Mouse (Mus musculus): ENCODE data around the gene Myh14. TPM values are rescaled to one million over a fixed set of nuclear protein-coding genes. Genes with fewer than 3 reads are reported as not detected.

Myh14 gene
- polyA plus RNA-seq, 1 experiment from 2014 or later = 1.8 TPM

DNA sequence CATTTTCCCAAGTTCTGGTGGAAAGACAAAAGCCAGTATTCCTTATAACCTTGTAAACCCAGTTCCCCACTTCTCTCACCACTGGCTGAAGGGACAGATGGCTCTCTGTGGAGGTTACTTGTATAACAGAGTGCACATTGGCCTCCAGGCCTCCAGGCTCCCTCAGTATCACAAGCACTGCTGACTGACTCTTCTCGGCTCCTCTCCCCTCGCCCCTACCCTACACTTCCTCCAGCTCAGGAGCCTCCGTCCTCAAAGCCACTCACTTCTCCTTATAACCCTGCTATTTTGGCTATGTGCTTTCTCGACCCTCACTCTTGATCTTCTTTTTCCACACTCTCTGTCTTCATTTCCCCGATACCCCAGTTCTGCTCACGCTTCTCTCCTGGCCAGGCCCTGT is 105.2 kb downstream of the Myh14 start:
- Histone ChIP-seq H3K27ac (no peak overlapping the region), H3K4me1 (no peaks in the 10 kb centered on the region), H3K27me3 (no peaks in the 10 kb centered on the region; the same call in 1 of the 2 replicates), H3K4me3 (no peak overlapping the region), H3K4me2 (replicated peaks) (no peak overlapping the region), H3K36me3 (no peaks in the 10 kb centered on the region), H3K9ac (no peak overlapping the region), H3K9me3 (no peaks in the 10 kb centered on the region)
- 71% methylated on average over 6 of the region's 6 CpGs for WGBS
- ATAC-seq (ENCODE audit: low FRiP score, low read depth) = no peak

DNA sequence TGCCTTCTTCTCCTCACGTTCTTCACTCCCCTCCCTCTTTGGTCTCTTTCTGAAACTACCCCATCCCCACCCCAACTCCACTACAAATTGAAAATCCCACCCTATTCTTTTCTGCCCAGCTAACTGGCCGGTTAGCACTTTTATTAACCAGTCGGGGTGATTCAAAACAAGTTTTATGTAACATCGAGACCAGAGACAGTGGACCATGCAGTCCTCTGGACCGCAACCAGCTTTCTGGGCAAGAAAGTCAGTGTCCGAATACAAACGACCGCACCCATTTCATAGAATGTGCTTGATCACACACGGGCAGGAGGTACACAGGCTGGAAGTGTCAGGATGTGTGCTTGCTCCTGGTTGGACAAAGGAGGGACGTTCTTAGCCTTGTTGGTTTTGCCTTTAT is 106.2 kb downstream of the Myh14 start:
- no peaks in the 10 kb centered on the region for H3K4me1 ChIP-seq
- H3K36me3 ChIP-seq = no peaks in the 10 kb centered on the region
- 85% methylated on average over 10 of the region's 10 CpGs for WGBS
- no peak for ATAC-seq (ENCODE audit: low FRiP score, low read depth)
- no peak overlapping the region for H3K4me3 ChIP-seq
- H3K9ac ChIP-seq = no peak overlapping the region
- no peak overlapping the region for H3K4me2 ChIP-seq (replicated peaks)
- no peaks in the 10 kb centered on the region; the same call in 1 of the 2 replicates for H3K27me3 ChIP-seq
- no peak overlapping the region for H3K27ac ChIP-seq
- no peaks in the 10 kb centered on the region for H3K9me3 ChIP-seq

DNA sequence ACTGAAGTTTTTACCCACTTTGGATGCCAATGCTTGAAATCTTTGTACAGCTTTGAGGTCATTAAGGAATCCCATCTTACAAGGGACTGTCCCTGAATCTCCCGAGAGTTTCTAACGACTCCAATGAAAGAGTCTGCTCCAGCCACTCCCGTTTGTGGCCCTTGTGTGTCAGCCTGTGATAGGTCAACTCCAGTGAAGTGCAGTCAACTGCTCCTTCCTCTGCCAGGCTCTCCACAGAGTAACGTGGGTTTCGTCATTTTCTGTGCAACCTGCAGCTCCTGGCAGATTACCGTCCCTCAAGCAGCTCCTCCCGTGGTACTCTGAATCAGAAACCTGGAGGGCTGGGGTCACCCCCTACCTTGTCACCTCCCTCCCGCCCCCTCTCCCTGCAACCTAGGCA is 107.4 kb downstream of the Myh14 start:
- no peak for ATAC-seq (ENCODE audit: low FRiP score, low read depth)
- 47% methylated on average over 8 of the region's 8 CpGs for WGBS
- H3K27me3 ChIP-seq = no peaks in the 10 kb centered on the region; the same call in 1 of the 2 replicates
- H3K4me1 ChIP-seq = no peaks in the 10 kb centered on the region
- H3K9me3 ChIP-seq = no peaks in the 10 kb centered on the region
- H3K9ac ChIP-seq = no peak overlapping the region
- H3K36me3 ChIP-seq = no peaks in the 10 kb centered on the region
- H3K4me3 ChIP-seq = no peak overlapping the region
- no peak overlapping the region for H3K27ac ChIP-seq
- no peak overlapping the region for H3K4me2 ChIP-seq (replicated peaks)

DNA sequence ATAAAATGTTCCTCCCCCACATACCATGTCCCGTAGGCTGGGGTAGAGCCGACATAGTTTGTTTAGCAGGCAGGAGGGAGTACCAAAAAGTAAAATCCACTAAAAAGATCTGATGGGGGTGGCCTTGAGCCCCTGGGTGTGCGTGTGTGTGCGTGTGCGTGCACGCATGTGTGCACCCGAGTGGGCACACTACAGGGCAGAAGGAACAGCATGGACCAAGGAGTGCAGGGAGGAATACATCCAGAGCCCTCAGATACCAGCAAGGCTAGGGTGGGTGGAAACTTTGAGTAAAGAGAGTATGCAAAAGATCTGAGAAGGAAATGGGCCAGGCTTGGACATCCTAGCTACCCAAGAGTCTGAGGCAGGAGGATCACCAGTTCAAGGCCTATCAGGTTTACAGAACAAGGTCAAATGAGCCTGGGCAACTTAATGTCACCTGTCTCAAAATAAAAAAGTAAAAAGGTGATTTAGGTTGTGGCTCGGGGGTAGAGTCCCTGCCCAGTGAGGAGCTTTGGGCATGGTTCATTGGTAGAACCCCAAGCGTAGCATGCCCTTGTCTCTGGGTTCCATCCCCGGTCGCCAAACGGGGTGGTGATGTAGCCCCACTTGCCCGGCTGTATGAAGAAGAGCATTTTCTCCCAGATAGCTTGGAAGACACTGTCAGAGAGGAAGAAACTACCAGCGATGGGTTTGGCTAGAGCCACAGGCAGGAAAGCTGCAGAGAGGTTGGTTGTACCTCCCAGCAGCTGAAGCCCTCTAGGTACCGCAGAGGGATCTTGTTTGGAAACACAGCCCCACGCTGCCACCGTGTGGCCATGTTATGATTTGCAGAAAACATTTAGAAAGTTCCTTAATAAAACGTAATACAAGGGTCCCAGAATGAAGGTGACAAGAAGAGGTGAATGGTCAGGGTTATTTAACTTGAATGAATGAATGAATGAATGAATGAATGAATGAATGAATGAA is 109.9 kb downstream of the Myh14 start:
- WGBS = 54% methylated on average over 18 of the region's 18 CpGs
- no peak overlapping the region for H3K27ac ChIP-seq
- no peak overlapping the region for H3K4me3 ChIP-seq
- ATAC-seq (ENCODE audit: low FRiP score, low read depth) = peak; percentile 48
- H3K36me3 ChIP-seq = no peaks in the 10 kb centered on the region
- H3K4me2 ChIP-seq (replicated peaks) = no peak overlapping the region
- H3K9me3 ChIP-seq = no peaks in the 10 kb centered on the region
- H3K27me3 ChIP-seq = no peaks in the 10 kb centered on the region; the same call in 1 of the 2 replicates
- H3K9ac ChIP-seq = peak overlapping the region; percentile 6; the same call in 1 of the 2 replicates
- H3K4me1 ChIP-seq = no peaks in the 10 kb centered on the region

DNA sequence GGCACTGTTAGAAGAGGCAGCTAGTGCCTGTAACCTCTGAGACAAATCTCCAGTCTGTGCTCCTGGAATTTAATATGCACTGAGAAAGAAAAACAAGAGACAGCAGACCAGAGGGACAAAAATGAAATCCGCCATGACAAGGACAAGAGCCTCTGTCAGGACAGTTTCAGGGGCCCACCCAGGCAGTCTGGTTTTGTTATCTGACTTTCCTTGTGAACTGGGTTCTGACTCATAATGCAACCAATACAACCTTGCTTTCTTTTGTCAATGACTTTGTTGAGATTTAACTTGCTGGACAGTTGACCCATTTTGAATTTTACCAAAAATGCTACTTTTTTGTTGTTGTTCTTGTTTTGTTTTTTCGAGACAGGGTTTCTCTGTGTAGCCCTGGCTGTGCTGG is 113.0 kb downstream of the Myh14 start:
- H3K27me3 ChIP-seq = no peaks in the 10 kb centered on the region; the same call in 1 of the 2 replicates
- no peaks in the 10 kb centered on the region for H3K36me3 ChIP-seq
- H3K27ac ChIP-seq = no peak overlapping the region
- H3K9me3 ChIP-seq = no peaks in the 10 kb centered on the region
- H3K4me2 ChIP-seq (replicated peaks) = no peak overlapping the region
- H3K9ac ChIP-seq = no peak overlapping the region
- H3K4me3 ChIP-seq = no peak overlapping the region
- peaks cover 9% of the 10 kb centered on the region for H3K4me1 ChIP-seq
- no peak for ATAC-seq (ENCODE audit: low FRiP score, low read depth)
- WGBS = 68% methylated on average over 2 of the region's 2 CpGs

Other genes starting within 250 kb of the Myh14 start
- gene Lrrc4b, start 241.8 kb downstream of the Myh14 start, polyA plus RNA-seq (2015; fragmentation: Nextera tagmentation; extraction: Ambion mirVana) = 1.00 and 1.2 TPM in 2 replicates
- gene Aspdh, start 205.5 kb downstream of the Myh14 start, polyA plus RNA-seq (2015; fragmentation: Nextera tagmentation; extraction: Ambion mirVana) = 0.36 TPM in 1 of 2 replicates, not detected in the other
- 87.7 and 91.3 TPM in 2 replicates for gene Josd2, start 202.9 kb downstream of the Myh14 start, polyA plus RNA-seq (2015; fragmentation: Nextera tagmentation; extraction: Ambion mirVana)
- gene Emc10, start 174.3 kb downstream of the Myh14 start, polyA plus RNA-seq (2015; fragmentation: Nextera tagmentation; extraction: Ambion mirVana) = 104 and 106 TPM in 2 replicates
- 22.4 and 22.9 TPM in 2 replicates for gene Fam71e1, start 174.3 kb downstream of the Myh14 start, polyA plus RNA-seq (2015; fragmentation: Nextera tagmentation; extraction: Ambion mirVana)
- gene Mybpc2, start 146.2 kb downstream of the Myh14 start, polyA plus RNA-seq (2015; fragmentation: Nextera tagmentation; extraction: Ambion mirVana) = 0.08 and 0.10 TPM in 2 replicates
- gene Spib, start 138.8 kb downstream of the Myh14 start, polyA plus RNA-seq (2015; fragmentation: Nextera tagmentation; extraction: Ambion mirVana) = 0.19 and 0.25 TPM in 2 replicates
- 101 and 105 TPM in 2 replicates for gene Pold1, start 122.0 kb downstream of the Myh14 start, polyA plus RNA-seq (2015; fragmentation: Nextera tagmentation; extraction: Ambion mirVana)
- gene Nr1h2, start 116.9 kb downstream of the Myh14 start, polyA plus RNA-seq (2015; fragmentation: Nextera tagmentation; extraction: Ambion mirVana) = 70.5 and 72.4 TPM in 2 replicates
- 1.0 and 1.3 TPM in 2 replicates for gene Napsa, start 98.5 kb downstream of the Myh14 start, polyA plus RNA-seq (2015; fragmentation: Nextera tagmentation; extraction: Ambion mirVana)
- gene Kcnc3, start 80.2 kb downstream of the Myh14 start, polyA plus RNA-seq (2015; fragmentation: Nextera tagmentation; extraction: Ambion mirVana) = 0.43 and 0.51 TPM in 2 replicates
- not detected in 2 replicates for gene Izumo2, start 37.9 kb upstream of the Myh14 start, polyA plus RNA-seq (2015; fragmentation: Nextera tagmentation; extraction: Ambion mirVana)
- gene Vrk3, start 77.6 kb upstream of the Myh14 start, polyA plus RNA-seq (2015; fragmentation: Nextera tagmentation; extraction: Ambion mirVana) = 35.0 and 37.2 TPM in 2 replicates
- gene Zfp473, start 80.2 kb upstream of the Myh14 start, polyA plus RNA-seq (2015; fragmentation: Nextera tagmentation; extraction: Ambion mirVana) = 1.7 and 1.8 TPM in 2 replicates
- 97.3 and 102 TPM in 2 replicates for gene Nup62, start 145.2 kb upstream of the Myh14 start, polyA plus RNA-seq (2015; fragmentation: Nextera tagmentation; extraction: Ambion mirVana)
- gene Il4i1, start 145.5 kb upstream of the Myh14 start, polyA plus RNA-seq (2015; fragmentation: Nextera tagmentation; extraction: Ambion mirVana) = 1.4 and 2.5 TPM in 2 replicates
- gene Atf5, start 145.8 kb upstream of the Myh14 start, polyA plus RNA-seq (2015; fragmentation: Nextera tagmentation; extraction: Ambion mirVana) = 3.2 and 3.6 TPM in 2 replicates
- gene Akt1s1, start 178.1 kb upstream of the Myh14 start, polyA plus RNA-seq (2015; fragmentation: Nextera tagmentation; extraction: Ambion mirVana) = 112 and 122 TPM in 2 replicates
- gene Tbc1d17, start 178.2 kb upstream of the Myh14 start, polyA plus RNA-seq (2015; fragmentation: Nextera tagmentation; extraction: Ambion mirVana) = 86.0 and 90.5 TPM in 2 replicates
- gene Pnkp, start 186.3 kb upstream of the Myh14 start, polyA plus RNA-seq (2015; fragmentation: Nextera tagmentation; extraction: Ambion mirVana) = 33.1 and 33.9 TPM in 2 replicates
- gene Ptov1, start 198.9 kb upstream of the Myh14 start, polyA plus RNA-seq (2015; fragmentation: Nextera tagmentation; extraction: Ambion mirVana) = 502 and 514 TPM in 2 replicates
- gene Med25, start 221.9 kb upstream of the Myh14 start, polyA plus RNA-seq (2015; fragmentation: Nextera tagmentation; extraction: Ambion mirVana) = 118 and 119 TPM in 2 replicates
- gene Fuz, start 225.2 kb upstream of the Myh14 start, polyA plus RNA-seq (2015; fragmentation: Nextera tagmentation; extraction: Ambion mirVana) = 23.0 and 25.8 TPM in 2 replicates

Measured in limb, embryonic 13.5 days (tissue).